Mouse (Mus musculus) liver, embryonic 14.5 days (tissue): ENCODE results near the gene Slc7a10. TPM values are rescaled to one million over a fixed set of nuclear protein-coding genes. Genes with fewer than 3 reads are reported as not detected.
A peak's percentile ranks its signal among the peaks of the same experiment; 100 is the strongest.

ENCODE experiments used
- ATAC-seq: fragments of 200-750 bp; cut with Nextera tagmentation; 2 replicates; pipeline ENCODE4 v1.8.0; 2017; ENCODE audit warnings: moderate number of reproducible peaks, mild to moderate bottlenecking, moderate library complexity; ENCODE audit not compliant: insufficient read depth
- DNase-seq, 3 experiments: peaks; one replicate each; pipeline ENCODE4 v3.0.0-alpha.2; 2012 to 2013; ENCODE audit warnings: low read depth in 3 of 3, low spot score in 3 of 3
- H3K27ac ChIP-seq: fragments of 300-500 bp; sonication (generic); 2 replicates; pipeline ENCODE4 v1.5.1; 2014; ENCODE audit warnings: moderate library complexity, mild to moderate bottlenecking, control low read depth, inconsistent platforms
- H3K27me3 ChIP-seq: fragments of 300-500 bp; sonication (generic); 2 replicates; pipeline ENCODE4 v1.6.1; 2014; ENCODE audit warnings: mild to moderate bottlenecking, low read length, moderate library complexity; ENCODE audit not compliant: control insufficient read depth, insufficient read depth
- H3K36me3 ChIP-seq: fragments of 300-500 bp; sonication (generic); replicated peaks from 2 replicates; pipeline ENCODE4 v1.6.1; 2014; ENCODE audit warnings: low read depth; ENCODE audit not compliant: control insufficient read depth, insufficient read depth
- H3K4me1 ChIP-seq, 2 experiments: fragments of 200-500 bp in 1 of 2; fragments of 300-500 bp in 1 of 2; sonication (generic) in 1 of 2; replicated peaks; 2 replicates each; pipeline ENCODE4 v1.6.1; 2012 to 2014; ENCODE audit warnings: antibody characterized with exemption in 1 of 2, inconsistent platforms in 1 of 2, low read length in 1 of 2; ENCODE audit not compliant: control insufficient read depth in 2 of 2, insufficient read depth in 2 of 2
- H3K4me2 ChIP-seq: fragments of 300-500 bp; sonication (generic); 2 replicates; pipeline ENCODE4 v1.6.1; 2014; ENCODE audit warnings: low read depth, mild to moderate bottlenecking, control low read depth, moderate library complexity
- H3K4me3 ChIP-seq, 2 experiments: fragments of 200-500 bp in 1 of 2; fragments of 300-500 bp in 1 of 2; sonication (generic) in 1 of 2; 2 replicates each; pipeline ENCODE4 v1.5.1; 2012 to 2014; ENCODE audit warnings: low read depth in 2 of 2, low read length in 2 of 2, mild to moderate bottlenecking in 2 of 2, control low read depth in 1 of 2, inconsistent platforms in 1 of 2, moderate library complexity in 1 of 2; ENCODE audit not compliant: insufficient read depth in 1 of 2
- H3K9ac ChIP-seq: fragments of 300-500 bp; sonication (generic); replicated peaks from 2 replicates; pipeline ENCODE4 v1.6.1; 2014; ENCODE audit warnings: mild to moderate bottlenecking, control low read depth, moderate library complexity
- H3K9me3 ChIP-seq: fragments of 300-500 bp; sonication (generic); 2 replicates; pipeline ENCODE4 v1.6.1; 2016; ENCODE audit warnings: low read length, mixed read lengths; ENCODE audit not compliant: control insufficient read depth
- CTCF ChIP-seq: IDR thresholded peaks from 2 replicates; pipeline ENCODE4 v1.5.1; 2016; ENCODE audit warnings: antibody characterized with exemption, low read depth, control low read depth
- EP300 ChIP-seq: IDR thresholded peaks from 2 replicates; pipeline ENCODE4 v1.6.1; 2016; ENCODE audit warnings: antibody characterized with exemption, low read depth
- WGBS: fragments of 180-500 bp; shearing (Covaris S2); extraction: QIAGEN DNeasy Blood & Tissue Kit; methylation state at CpG from one replicate; pipeline ENCODE4 v1.1.7; 2014; ENCODE audit not compliant: insufficient replicate concordance; 5-methylcytosine and 5-hydroxymethylcytosine counted together
- polyA plus RNA-seq, 2 experiments: library from polyadenylated mRNA; depleted of rRNA in 1 of 2; stranded (reverse) in 1 of 2; unstranded in 1 of 2; fragments of >200 nt; fragmentation: Nextera tagmentation in 1 of 2; extraction: Ambion mirVana in 1 of 2; gene quantifications; 2 replicates each; pipeline versions ENCODE4 v1.2.1 to v1.2.3; 2012 to 2014

The Slc7a10 gene
- polyA plus RNA-seq, 2 experiments: 0.22 to 0.29 TPM

GRCm38 (mm10) chr7:35199755-35200154 lies 13.6 kb downstream of the Slc7a10 start:
- Histone ChIP-seq H3K4me3 (no peak overlapping the region), H3K9ac (no peak overlapping the region), H3K36me3 (no peaks in the 10 kb centered on the region), H3K9me3 (no peaks in the 10 kb centered on the region), H3K4me2 (no peak overlapping the region), H3K27me3 (no peaks in the 10 kb centered on the region), H3K4me1 (no peaks in the 10 kb centered on the region), H3K27ac (no peak overlapping the region)
- TF ChIP-seq EP300 (no peak), CTCF (no peak)
- no peak for ATAC-seq
- DNase-seq: no peak

DNA sequence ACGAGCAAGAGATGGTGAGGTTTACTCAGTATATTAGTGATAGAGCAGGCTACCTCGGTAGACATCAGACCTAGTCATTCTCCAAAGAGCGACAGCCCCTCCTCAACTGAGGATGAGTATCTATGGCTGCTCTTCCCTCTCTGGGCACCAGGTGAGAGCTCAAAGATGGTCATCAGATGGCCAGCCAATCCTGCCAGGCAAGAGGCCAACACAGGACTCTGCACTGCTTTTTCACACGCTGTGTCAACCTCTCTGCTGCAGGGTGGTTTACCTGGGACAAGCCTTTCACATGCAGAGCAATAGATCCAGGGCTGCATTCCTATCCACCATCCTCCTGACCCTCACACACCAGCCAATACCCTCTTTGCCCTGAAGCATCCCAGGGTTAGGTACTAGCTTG lies 25.6 kb downstream of the Slc7a10 start:
- Histone ChIP-seq H3K27ac (no peak overlapping the region), H3K4me1 (peaks cover 0 to 2% of the 10 kb centered on the region in 2 experiments; a peak in 2 of 4 replicates), H3K4me3 (no peak overlapping the region), H3K36me3 (no peaks in the 10 kb centered on the region), H3K4me2 (no peak overlapping the region), H3K27me3 (peaks cover 28% of the 10 kb centered on the region), H3K9me3 (no peaks in the 10 kb centered on the region), H3K9ac (no peak overlapping the region)
- WGBS: 64% methylated on average over 4 of the region's 4 CpGs
- ATAC-seq (no peak), DNase-seq (no peak)
- no peak for TF ChIP-seq CTCF
- TF ChIP-seq EP300: no peak

GRCm38 (mm10) chr7:35214442-35215222 lies 28.4 kb downstream of the Slc7a10 start:
- peak; percentile 18; the same call in 1 of the 2 replicates for ATAC-seq
- H3K4me3 ChIP-seq: peak overlapping the region; percentile 45 to 47

GRCm38 (mm10) chr7:35215225-35215624 lies 29.0 kb downstream of the Slc7a10 start, which contains the start of gene Lrp3:
Lrp3 (minus strand) TSS chr7:35215498.
- Histone ChIP-seq H3K9me3 (no peaks in the 10 kb centered on the region), H3K4me2 (peak within 1 kb of the TSS; percentile 53), H3K36me3 (no peaks in the 10 kb centered on the region), H3K9ac (no peak within 1 kb of the TSS), H3K27ac (no peak within 1 kb of the TSS), H3K27me3 (peaks cover 28% of the 10 kb centered on the region), H3K4me1 (peaks cover 0 to 2% of the 10 kb centered on the region in 2 experiments; a peak in 2 of 4 replicates), H3K4me3 (peak within 1 kb of the TSS; percentile 45 to 47)
- TF ChIP-seq CTCF: no peak
- TF ChIP-seq EP300: no peak
- WGBS: under 1% methylated on average over 50 of the region's 53 CpGs
- peak; percentile 72 for ATAC-seq
- no peak for DNase-seq

More at GRCm38 (mm10) chr7:35214442-35215222, 28.4 kb downstream of the Slc7a10 start:
- no peak for TF ChIP-seq CTCF
- no peak for TF ChIP-seq EP300
- WGBS: 1% methylated on average over 35 of the region's 79 CpGs
- Histone ChIP-seq H3K36me3 (no peaks in the 10 kb centered on the region), H3K4me2 (peak overlapping the region; percentile 53), H3K27ac (no peak overlapping the region), H3K9me3 (no peaks in the 10 kb centered on the region), H3K9ac (no peak overlapping the region), H3K27me3 (peaks cover 28% of the 10 kb centered on the region), H3K4me1 (peaks cover 0 to 2% of the 10 kb centered on the region in 2 experiments; a peak in 2 of 4 replicates)
- no peak for DNase-seq

GRCm38 (mm10) chr7:35215731-35216130 lies 29.5 kb downstream of the Slc7a10 start:
- H3K4me3 ChIP-seq: no peak overlapping the region
- no peak for ATAC-seq
- H3K9ac ChIP-seq: no peak overlapping the region
- H3K27ac ChIP-seq: no peak overlapping the region
- H3K9me3 ChIP-seq: no peaks in the 10 kb centered on the region
- peaks cover 28% of the 10 kb centered on the region for H3K27me3 ChIP-seq
- 43% methylated on average over 5 of the region's 5 CpGs for WGBS
- H3K4me1 ChIP-seq: peaks cover 0 to 2% of the 10 kb centered on the region in 2 experiments; a peak in 2 of 4 replicates
- TF ChIP-seq CTCF (no peak), EP300 (no peak)
- no peaks in the 10 kb centered on the region for H3K36me3 ChIP-seq
- no peak for DNase-seq
- peak overlapping the region; percentile 53 for H3K4me2 ChIP-seq
